Mouse (Mus musculus): ENCODE measurements around the gene Shisa5.

Gene Shisa5

DNA sequence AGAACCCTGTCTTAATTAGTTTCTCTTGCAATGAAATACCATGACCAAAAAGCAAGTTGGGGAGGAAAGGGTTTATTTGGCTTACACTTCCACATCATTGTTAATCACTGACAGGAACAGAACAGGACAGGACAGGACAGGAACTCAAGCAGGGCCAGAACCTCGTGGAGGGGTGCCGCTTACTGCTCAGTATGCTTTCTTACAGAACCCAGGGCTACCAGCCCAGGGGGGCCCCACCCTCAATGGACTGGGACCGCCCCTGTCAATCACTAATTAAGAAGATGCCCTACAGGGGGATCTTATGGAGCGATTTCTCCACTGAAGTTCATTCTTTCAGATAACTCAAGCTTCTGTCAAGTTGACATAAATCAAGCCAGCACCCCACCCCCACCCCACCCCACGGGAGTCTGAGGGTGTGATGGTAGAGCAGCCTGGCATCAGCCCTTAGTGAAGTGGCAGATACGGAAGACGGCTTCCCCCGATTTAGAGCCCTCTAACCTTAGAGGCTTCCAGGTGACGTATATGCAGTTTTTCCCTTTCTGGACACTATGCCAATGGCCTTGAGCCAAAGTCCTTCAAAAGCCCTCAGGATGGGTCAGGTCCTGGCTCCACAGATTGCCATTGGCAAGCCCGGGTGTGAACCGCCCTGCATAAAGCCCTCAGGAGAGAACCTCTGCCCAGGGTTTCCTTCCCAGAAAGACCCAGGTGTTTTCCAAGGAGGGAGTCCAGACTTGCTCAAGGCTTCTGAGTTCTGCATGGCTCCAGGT is 55.6 kb downstream of the Shisa5 start:
- no peak for DNase-seq (ENCODE audit: low spot score)

DNA sequence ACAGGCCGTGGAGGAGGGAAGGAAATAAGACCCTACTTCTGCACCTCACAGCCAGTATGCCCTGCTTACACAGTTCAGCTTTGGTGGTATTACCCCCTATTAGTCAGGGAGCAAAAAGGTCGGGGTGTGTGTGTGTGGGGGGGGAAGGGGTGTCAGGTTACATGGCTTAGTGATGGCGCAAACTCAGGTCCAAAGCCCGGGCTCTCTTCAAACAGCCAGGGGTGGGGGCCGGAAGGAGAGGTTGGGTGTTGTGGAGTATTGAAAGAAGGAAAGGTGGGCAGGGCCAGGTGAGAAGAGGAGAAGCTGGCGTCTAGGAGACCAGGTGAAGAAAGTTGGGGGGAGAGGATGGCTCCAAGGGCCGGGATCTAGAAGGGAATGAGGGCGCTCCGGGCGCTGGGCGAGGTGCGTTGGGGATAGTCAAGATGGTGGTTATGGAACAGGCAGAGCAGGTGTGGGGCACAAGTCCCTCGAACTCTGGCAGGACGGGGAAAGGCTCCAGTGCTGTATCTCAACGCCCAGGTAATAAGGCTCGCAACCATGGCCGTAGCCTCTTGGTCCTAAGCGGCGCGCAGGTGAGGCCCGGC is 56.3 kb downstream of the Shisa5 start:
- DNase-seq (ENCODE audit: low spot score): no peak

DNA sequence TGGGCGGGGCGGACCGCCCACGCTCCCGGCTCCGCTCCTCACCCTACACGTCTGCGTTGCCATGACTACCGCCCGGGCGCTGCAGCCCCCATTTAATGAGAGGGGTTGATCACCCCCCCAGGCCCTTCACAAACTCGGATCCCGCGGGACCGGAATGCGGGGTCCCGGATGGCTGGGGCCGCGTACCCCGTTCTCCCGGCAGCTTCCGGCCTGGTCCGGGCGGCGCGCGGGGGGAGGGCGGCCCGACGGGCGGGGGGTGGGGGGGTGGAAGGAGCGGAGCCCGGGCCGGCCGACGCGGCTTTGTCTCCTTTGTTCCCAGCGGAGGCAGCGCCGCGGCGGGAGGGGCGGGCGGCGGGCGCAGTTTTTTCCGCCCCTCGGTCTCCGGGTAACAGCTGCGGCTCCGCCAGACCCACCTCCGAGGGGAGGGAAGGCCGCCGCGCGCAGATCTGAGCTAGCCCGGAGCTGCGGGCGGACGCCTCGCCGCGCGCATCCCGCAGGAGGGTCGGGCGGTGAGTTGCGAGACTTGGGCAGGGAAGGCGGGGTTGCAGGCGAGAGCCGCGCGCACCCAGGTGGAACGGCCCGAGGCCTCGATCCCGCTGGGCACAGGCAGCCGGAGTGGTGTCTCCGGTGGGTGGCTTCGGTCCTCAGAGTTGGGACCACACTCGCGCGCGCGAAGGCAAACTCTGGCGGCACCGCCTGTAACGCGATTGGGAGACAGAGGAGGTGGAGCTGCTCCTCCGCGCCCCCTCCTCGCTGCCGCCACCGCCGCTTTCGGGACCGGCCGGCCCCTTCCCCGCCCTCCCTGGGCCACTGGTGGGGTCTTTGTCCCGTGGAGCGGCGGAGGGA is 57.0 kb downstream of the Shisa5 start, which contains the start of gene Plxnb1:
Gene Plxnb1 (plus strand): TSS at position 253 of the 846 bp plus-strand sequence.
- peak; percentile 81 for DNase-seq (ENCODE audit: low spot score)

DNA sequence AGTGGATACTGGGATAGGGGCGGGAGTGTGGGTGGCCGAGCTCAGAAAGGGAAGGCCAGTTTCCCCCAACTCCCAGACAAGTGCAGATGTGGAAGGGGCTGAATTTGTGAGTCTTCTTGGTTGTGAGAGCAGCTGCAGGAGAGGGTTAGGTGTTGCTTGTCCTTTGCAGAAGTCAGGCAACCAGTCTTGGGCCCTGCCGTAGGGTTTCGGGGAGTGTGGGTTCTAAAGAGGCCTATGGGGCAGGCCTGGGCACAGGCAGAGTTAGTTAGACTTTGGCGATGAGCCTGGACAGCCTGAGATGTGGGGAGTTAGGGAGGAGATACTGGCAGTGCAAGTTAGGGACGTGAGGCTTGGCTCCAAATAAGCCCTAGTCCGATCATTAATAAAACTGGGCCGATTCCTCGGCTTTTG is 57.9 kb downstream of the Shisa5 start:
- no peak for DNase-seq (ENCODE audit: low spot score)

DNA sequence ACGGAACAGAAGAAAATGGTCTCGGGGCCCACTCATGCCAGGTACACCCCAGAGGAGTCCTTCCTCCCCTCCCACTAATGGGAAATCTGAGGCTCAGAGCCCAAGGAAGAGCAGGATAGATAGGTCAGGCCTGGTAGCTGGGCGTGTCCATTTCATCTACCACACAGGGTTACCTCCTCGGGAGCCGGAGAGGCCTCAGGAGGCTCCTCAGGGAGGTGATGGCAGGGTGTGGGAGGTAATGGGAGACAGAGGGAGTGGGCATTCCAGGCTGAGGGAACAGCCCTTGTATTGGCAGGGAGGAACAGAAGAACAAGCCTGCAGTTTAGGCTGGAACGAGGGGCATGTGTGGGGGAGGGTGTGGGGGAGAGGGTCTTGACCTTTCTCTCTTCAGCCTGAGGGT is 58.5 kb downstream of the Shisa5 start:
- no peak for DNase-seq (ENCODE audit: low spot score)

DNA sequence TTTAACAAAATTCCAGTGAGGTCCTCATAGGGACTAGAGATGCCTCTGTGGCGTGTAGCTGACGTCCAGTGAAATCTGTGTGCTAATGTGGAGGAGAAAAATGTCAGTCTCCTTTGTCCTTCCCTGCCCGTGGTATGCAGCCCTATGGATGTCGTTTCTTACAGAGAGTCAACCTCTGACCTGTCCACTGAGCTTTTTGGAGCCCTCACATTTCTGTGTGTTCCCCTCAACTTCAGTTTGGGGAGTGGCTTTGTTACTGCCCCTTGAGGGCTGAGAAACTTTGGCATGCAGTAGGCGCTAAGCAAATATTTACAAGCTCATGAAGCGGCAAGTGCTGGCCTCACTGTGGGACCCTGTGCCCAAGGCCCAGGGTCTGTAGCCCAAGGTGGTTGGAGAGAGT is 58.9 kb downstream of the Shisa5 start:
- DNase-seq (ENCODE audit: low spot score): no peak

DNA sequence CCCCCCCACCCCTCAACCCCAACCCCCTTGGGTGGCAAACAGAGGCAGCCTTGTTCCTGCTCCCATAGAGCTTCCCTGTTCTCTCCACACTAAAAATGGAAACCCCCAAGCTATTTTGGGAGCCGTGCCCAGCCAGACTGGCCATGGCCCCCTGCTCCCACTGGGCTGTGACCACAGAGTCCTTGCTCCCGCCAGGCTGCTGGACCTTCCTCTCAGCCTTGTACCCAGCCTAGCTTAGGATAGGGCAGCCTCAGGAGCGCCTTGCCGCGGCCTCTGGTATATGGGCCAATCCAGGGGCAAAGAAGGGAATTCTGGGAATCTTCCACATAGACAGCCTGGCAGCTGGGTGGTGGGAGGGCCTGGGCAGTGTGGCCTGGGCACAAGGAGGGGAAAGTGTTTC is 59.5 kb downstream of the Shisa5 start:
- no peak for DNase-seq (ENCODE audit: low spot score)

DNA sequence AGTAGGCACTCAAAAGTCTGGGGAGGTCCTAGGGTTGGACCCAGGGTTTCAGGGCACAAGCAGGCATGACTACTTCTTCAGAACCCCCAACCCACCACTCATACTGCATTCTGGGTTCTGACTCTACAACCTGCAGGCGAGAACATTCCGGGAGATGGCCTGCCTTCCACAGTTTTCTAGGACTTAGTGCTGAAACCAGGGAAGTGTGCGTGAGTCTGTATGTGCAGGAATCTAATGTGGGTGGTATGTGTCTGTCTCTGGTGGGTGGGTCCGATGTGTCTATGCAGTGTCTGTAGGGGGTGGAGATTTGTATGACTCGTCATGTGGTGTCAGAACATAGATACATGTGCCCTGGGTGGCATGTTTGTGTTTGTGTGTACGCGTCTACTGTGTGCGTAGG is 60.0 kb downstream of the Shisa5 start:
- DNase-seq (ENCODE audit: low spot score): no peak

DNA sequence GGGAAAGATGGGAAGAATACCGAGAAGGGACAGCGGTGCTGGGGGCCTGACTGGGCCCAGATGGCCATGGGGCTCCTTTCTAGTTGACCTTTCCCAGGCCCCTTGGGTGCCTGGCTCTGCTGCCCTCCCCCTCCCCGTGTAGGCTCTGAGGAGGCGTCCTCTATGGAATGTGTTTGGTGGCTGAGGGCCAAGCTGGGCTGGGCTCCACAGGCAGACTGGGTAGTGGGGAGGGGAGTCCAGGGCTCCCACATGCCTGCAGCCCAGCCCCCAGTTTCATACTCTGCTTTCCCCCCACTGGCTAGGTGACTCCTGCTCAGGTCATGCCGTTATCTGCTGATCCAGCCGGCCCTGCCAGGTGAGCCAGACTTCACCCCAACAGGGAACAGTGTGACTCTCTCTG is 60.6 kb downstream of the Shisa5 start:
- DNase-seq (ENCODE audit: low spot score): no peak

DNA sequence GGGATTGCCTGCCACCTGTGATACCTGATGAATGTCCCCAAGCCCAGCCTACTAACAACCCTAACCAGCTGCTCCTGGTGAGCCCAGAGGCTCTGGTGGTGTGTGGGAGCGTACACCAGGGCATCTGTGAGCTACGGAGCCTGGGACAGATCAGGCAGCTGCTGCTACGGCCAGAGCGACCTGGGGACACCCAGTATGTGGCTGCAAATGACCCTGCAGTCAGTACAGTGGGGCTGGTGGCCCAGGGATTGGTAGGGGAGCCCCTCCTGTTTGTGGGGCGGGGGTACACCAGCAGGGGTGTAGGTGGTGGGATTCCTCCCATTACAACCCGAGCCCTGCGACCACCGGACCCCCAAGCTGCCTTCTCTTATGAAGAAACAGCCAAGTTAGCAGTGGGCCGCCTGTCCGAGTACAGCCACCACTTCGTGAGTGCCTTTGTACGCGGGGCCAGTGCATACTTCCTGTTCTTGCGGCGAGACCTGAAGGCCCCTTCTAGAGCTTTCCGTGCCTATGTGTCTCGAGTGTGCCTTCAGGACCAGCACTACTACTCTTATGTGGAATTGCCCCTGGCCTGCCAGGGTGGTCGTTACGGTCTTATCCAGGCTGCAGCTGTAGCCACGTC is 62.1 kb downstream of the Shisa5 start:
- DNase-seq (ENCODE audit: low spot score): no peak

DNA sequence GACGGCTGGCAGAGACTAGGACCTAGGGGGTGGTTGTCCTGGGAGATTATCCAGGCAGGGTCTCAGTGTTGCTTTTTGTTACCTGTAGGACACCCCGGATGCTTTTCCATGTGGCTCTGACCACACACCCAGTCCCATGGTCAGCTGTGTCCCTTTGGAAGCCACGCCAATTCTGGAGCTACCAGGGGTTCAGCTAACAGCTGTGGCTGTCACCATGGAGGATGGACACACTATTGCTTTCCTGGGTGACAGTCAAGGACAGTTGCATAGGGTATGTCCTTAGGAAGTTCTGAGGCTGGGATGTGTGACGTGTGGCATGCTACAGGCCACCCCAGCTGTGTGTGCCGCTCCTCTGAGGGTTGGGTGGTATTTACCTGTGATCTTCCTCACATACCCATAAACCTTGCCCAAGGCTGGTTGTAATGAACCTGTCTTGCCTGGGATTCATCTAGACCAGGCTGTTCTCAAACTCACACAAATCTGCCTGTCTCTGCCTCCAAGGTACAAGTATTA is 63.6 kb downstream of the Shisa5 start:
- no peak for DNase-seq (ENCODE audit: low spot score)

DNA sequence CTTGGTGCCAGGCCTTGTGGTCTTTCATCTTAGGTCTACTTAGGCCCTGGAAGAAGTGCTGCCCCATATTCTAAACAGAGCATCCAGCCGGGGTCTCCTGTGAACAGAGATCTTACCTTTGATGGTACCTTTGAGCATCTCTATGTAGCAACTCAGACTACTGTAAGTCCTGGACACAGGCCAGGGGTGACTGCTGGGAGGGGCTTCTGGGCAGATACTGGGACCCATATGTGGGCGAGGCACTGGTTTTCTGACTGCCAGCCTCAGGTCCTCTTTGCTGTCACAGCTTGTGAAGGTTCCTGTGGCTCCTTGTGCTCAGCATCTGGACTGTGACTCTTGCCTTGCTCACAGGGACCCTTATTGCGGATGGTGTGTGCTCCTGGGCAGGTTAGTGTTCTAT is 64.2 kb downstream of the Shisa5 start:
- no peak for DNase-seq (ENCODE audit: low spot score)

DNA sequence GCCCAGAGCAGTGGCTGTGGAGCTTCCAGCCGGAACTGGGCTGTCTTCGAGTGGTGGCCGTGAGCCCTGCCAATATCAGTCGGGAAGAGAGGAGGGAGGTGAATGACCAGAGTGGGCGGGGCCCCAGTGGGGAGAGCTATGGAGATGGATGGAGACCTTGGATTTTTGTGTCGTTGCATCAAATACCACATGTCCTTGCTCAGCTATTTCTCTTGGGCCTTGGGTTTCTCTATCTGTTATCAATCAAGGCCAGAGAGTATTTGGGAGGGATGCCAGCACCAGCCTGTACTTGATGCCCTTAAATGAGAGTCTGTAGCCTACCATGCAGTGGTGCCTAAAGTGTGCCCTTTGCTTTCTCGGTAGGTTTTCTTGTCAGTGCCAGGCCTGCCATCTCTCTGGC is 64.9 kb downstream of the Shisa5 start:
- no peak for DNase-seq (ENCODE audit: low spot score)

DNA sequence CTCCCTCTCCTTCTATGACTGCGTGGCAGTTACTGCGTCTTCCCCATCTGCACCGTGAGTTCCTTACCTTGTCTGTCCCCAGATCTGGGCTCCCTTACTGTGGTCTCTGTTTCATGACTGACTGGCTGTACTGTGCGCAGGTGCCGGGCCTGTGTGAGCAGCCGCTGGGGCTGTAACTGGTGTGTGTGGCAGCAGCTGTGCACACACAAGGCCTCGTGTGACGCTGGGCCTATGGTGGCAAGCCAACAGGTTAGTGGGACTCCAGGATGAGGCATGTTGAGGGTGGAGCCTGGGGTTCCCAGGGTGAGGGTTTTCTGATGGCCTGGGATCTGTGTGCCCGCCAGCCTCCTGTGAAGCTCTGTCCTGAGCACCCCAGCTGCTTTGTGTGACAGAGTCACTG is 65.7 kb downstream of the Shisa5 start:
- DNase-seq (ENCODE audit: low spot score): no peak

DNA sequence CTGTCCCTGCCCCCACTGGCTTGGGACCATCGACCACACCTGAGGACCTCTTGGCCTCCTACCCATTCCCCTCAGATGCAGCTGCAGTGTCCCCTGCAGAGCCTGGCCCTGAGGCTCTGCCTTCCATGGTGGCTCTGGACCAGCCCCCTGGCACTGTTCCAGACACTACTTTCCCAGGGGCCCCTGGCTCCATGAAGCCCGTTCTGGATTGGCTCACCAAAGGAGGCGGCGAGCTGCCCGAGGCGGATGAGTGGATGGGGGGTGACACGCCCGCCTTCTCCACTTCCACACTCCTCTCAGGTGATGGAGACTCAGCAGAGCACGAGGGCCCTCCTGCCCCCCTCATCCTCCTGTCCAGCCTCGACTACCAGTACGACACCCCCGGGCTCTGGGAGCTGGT is 66.6 kb downstream of the Shisa5 start:
- DNase-seq (ENCODE audit: low spot score): peak; percentile 47

DNA sequence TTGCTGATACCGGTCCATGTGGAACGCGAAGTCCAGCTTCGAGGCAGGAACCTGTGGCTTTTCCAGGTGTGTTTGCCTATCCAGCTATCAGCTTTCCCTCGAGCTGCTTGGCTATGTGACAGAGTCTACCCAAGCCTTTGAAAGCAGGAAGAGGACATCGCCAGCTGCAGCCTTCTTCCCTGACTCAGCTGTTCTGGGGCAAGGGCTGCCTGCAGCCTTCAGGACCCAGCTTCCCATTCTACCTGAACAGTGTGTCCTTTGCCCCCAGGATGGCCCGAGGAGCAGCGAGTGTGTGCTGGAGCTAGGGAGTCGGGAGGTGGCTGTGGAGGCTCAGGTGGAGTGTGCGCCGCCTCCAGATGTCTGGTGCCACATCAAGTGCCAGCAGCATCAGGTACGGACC is 67.3 kb downstream of the Shisa5 start:
- DNase-seq (ENCODE audit: low spot score): no peak

DNA sequence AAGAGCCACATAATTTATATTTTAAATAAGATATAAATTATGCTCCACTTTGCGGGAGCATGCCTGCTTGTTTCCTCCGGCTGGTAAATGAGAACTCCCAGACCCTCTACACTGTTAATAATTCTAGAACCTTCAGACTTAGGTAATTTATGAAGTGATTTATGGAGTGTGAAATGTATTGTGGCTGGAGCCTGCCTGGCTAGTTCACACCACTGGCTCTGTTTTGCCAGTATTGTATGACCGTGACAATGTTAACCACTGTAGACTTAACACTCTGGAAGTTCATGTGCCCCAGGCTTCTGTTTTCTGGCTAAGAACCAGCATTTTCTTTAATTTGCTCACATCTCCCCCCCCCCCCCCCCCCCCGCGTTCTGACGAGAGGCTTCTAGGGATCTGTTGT is 69.0 kb downstream of the Shisa5 start:
- DNase-seq (ENCODE audit: low spot score): peak; percentile 58

Measured in MN1 (cell line).